Mouse (Mus musculus): ENCODE data around the gene Snd1. TPM values are rescaled to one million over a fixed set of nuclear protein-coding genes. Genes with fewer than 3 reads are reported as not detected.

Gene Snd1
- total RNA-seq, 2 experiments from 2014 or later: 114 TPM

- intact Hi-C loops (cut with DNase I): no loop called here
- peak; percentile 47 for DNase-seq
Observed at GRCm38 (mm10) chr6:28853164-28853563, 378.2 kb downstream of the Snd1 start.

- intact Hi-C loops (cut with DNase I): no loop called here
- DNase-seq: no peak
Observed at GRCm38 (mm10) chr6:28853654-28854053, 378.7 kb downstream of the Snd1 start.

GRCm38 (mm10) chr6:28854598-28854997, 379.7 kb downstream of the Snd1 start:
- intact Hi-C loops (cut with DNase I): no loop called here

GRCm38 (mm10) chr6:28855442-28855841, 380.5 kb downstream of the Snd1 start:
- intact Hi-C loops (cut with DNase I): no loop called here
- no peak for DNase-seq

More at GRCm38 (mm10) chr6:28854598-28854997, 379.7 kb downstream of the Snd1 start:
- DNase-seq: no peak

GRCm38 (mm10) chr6:28856789-28857188, 381.9 kb downstream of the Snd1 start:
- DNase-seq: no peak
- intact Hi-C loops (cut with DNase I): no loop called here

GRCm38 (mm10) chr6:28857198-28858180, 382.6 kb downstream of the Snd1 start:
- intact Hi-C loops (cut with DNase I): no loop called here
- DNase-seq: no peak

- DNase-seq: no peak
- intact Hi-C loops (cut with DNase I): no loop called here
Observed at GRCm38 (mm10) chr6:28859094-28859493, 384.2 kb downstream of the Snd1 start.

- intact Hi-C loops (cut with DNase I): no loop called here
Observed at GRCm38 (mm10) chr6:28860450-28860849, 385.5 kb downstream of the Snd1 start.

GRCm38 (mm10) chr6:28860922-28861321, 386.0 kb downstream of the Snd1 start:
- DNase-seq: no peak
- intact Hi-C loops (cut with DNase I): no loop called here

More at GRCm38 (mm10) chr6:28860450-28860849, 385.5 kb downstream of the Snd1 start:
- DNase-seq: no peak

- DNase-seq: peak; percentile 58
- intact Hi-C loops (cut with DNase I): no loop called here
Observed at GRCm38 (mm10) chr6:28862304-28862703, 387.4 kb downstream of the Snd1 start.

GRCm38 (mm10) chr6:28864684-28865083, 389.7 kb downstream of the Snd1 start:
- intact Hi-C loops (cut with DNase I): no loop called here
- peak; percentile 55 for DNase-seq

GRCm38 (mm10) chr6:28865112-28865511, 390.2 kb downstream of the Snd1 start:
- intact Hi-C loops (cut with DNase I): no loop called here
- DNase-seq: no peak

GRCm38 (mm10) chr6:28866206-28866605, 391.3 kb downstream of the Snd1 start:
- intact Hi-C loops (cut with DNase I): no loop called here
- no peak for DNase-seq

GRCm38 (mm10) chr6:28867516-28868251, 392.7 kb downstream of the Snd1 start:
- DNase-seq: peak; percentile 25
- intact Hi-C loops (cut with DNase I): no loop called here

GRCm38 (mm10) chr6:28871725-28872420, 396.9 kb downstream of the Snd1 start:
- intact Hi-C loops (cut with DNase I): no loop called here
- DNase-seq: no peak

- no peak for DNase-seq
- intact Hi-C loops (cut with DNase I): no loop called here
Observed at GRCm38 (mm10) chr6:28872421-28872795, 397.5 kb downstream of the Snd1 start.

- intact Hi-C loops (cut with DNase I): no loop called here
- DNase-seq: no peak
Observed at GRCm38 (mm10) chr6:28874053-28874452, 399.1 kb downstream of the Snd1 start.

- DNase-seq: no peak
- intact Hi-C loops (cut with DNase I): no loop called here
Observed at GRCm38 (mm10) chr6:28874759-28875158, 399.8 kb downstream of the Snd1 start.

GRCm38 (mm10) chr6:28875333-28875732, 400.4 kb downstream of the Snd1 start:
- DNase-seq: no peak
- intact Hi-C loops (cut with DNase I): no loop called here

GRCm38 (mm10) chr6:28876492-28876891, 401.6 kb downstream of the Snd1 start:
- intact Hi-C loops (cut with DNase I): no loop called here
- DNase-seq: peak; percentile 56

All from left cerebral cortex, postnatal 4 days (tissue).